Mouse (Mus musculus) hindlimb bud, embryonic 11.5 days (tissue): Measurements from ENCODE around the gene Cox5a.

Experiments used
- DNase-seq: peaks from one replicate; pipeline ENCODE4 v3.0.0-alpha.2; 2012; ENCODE audit warnings: low read depth, low spot score; ENCODE audit errors: extremely low spot score

Gene Cox5a

DNA sequence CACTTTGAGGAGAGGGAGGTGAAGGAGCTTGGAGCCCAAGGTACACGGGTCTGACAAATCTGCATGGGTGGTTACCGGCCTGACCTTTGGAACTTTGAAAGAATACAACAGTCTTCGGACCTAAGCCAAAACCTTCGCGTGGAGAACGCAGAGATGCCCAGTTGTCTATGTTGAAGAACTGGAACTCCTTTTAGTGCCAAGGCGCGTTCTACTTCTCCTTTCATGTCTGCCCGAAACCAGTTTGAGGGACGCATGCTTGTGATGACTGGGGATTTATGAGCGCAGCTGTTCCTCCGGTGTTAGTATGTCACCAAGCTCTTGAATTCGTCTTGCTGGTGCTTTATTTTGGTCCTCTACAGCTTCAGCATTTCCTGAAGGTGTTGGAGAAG lies 40.6 kb downstream of the Cox5a start:
- DNase-seq = no peak

DNA sequence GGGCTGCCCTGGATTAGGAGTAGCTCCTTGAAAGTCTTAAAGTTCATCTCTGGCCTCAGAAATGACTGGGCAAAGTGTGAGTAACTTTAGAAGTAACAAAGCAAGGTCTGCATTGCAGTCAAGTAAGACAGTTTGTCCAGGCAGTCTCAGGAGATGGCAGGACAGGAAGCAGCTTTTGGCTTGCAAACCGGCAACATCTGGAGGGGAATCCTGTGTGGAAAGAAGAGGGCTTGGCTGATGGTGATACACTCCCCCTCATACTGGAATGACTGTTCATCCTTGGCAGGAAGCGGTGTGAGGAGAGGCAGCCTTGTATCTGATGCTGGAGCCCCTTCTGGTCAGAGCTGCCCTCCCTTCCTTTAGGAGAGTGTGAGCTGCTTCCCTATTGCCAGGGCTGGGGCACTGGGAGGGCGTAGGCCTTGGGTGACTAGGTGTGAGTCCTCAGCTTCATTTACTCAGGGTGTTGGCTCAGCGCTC lies 41.9 kb downstream of the Cox5a start:
- no peak for DNase-seq

DNA sequence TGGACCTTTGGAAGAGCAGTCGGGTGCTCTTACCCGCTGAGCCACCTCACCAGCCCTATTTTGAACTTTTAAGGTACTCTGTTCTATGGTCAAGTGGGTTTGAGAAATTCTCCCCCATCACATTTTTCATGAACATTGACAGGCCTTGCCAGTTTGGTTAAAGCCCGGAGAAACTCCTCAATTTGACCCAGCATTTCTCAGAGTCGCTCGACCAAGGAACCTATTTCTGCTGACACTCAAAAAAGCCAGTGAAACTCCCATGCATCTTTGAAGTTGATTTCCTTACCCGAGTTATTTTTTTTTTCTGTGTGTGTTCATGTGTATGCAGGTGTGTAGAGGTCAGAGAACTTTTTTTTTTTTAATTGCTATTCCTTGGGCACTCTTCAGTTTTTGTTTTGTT lies 43.5 kb downstream of the Cox5a start:
- no peak for DNase-seq

DNA sequence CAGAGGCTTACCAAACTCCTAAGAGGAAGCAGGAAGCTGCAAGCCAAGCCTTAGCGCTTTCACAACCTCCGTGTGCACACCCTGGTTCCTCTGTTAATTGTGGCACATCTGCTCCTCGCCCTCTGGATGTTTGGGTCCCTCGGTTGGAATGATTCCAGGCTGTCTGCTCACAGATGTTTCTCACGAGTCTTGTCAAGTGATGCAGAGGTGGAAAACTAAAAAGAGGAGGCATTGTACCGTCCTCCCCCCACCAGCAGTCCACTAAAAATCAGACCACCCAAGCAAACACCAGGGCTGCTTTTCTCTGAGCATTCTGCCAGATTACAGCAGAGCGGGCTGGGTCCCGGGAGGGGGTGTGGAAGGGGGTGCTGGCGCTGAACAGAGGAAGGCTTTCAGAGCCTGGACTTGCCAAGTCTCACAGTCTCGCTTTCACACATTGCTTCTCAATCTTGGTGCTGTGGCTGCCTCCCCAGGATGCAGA lies 44.7 kb downstream of the Cox5a start:
- no peak for DNase-seq

DNA sequence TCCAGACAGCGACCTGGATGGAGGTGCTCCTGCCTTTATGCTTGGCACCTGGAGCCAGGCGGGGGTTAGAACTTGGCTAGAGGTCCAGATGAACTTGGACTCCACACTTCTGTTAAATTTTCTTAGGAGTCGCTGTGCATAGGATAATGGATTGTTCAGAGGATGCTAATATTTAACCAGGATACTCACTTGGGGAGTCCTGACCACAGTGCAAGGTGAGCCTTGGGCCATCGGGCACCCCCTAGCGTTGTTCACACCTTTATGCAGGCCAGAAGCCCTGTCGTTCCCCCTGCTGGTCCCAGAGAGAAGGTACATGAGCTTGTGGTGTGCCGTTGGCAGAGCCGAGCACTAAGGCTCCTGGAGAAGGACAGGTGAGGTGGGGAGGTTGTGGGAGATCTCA lies 45.8 kb downstream of the Cox5a start:
- no peak for DNase-seq

DNA sequence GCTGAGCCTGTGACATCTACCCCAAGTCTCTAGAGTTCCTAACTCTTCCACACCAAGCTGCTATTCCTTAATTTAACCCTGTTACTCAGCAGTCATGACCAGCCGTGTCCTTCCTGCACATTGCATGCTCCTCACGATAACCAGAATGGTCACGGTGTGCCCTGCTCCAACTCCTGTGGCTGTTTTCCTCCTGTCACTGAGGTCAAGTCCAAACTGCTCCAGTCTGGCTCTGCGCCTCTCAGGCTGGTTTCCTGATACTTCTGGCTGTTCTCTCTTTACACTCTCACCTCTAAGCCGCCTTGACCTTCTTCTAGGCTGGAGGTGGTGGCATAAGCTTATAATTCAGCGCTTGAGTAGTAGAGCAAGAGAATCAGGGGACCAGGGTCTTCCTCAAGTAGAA lies 47.4 kb downstream of the Cox5a start:
- DNase-seq = no peak

DNA sequence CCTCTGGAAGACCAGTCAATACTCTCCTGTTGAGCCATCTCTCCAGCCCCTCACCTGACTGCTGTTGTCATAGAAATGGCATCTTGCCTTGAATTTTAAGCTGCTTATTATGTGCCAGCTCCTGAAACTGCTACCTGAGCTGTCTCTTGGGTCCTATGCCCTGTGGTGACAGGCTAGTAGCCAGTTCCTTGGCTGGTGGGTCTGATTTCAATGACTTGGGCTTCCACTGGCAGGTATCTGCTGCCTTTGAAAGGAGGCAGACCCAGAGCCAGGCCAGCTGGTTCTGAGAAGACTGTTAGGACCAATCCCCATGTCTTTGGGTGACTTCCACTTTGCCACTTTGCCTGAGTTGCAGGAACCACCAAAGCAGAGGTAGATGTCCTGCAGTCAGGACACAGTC lies 53.3 kb downstream of the Cox5a start:
- DNase-seq = no peak

DNA sequence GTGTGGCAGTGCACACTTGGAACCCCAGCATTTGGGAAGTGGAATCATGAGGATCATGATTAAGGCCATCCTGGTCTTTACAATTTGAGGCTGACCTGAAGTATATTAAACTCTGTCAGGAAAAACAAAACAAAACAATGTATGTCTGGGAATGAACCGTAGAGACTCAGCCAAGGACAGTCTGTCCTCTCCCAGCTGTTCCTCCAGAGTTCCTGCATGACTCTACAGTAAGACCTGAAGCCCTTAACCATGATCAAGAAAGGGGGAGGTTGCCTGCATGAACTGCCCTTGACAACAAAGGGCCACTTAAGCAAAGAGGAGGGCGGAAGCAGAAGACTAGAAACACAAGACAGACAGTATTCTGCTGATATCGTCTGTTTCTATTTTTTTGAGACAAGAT lies 54.5 kb downstream of the Cox5a start:
- no peak for DNase-seq

DNA sequence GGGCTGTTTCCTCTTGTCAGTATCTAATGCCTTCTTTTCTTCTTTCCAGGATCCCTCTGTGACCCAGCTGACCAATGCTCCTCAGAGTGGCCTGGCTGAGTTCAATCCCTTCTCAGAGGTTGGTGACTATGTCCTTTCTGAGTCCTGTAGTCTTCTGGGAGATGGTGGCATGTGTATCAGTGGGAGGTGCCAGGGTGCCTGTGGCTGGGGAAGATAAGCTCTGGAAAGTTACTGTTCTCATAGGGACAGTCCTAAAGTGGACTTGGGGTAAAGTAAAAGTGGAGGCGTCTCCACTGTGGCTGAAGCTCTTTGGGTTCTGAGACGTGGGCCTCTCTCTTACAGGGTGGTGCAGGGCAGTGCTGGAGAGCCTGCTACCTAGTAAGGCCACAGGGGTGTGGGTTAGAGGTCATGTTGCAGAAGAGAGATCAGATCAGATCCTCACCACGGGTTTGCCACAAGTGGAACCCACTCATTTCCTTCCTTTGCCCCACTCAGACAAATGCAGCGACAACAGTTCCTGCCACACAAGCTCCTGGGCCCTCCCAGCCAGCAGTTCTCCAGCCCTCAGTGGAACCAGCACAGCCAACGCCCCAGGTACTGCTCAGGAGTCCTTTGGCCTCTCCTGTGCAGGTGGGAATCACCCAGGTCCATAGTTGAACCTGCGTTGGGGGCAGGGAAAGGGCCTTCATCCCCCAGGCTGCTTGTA lies 56.2 kb downstream of the Cox5a start:
- DNase-seq = no peak
